Mouse (Mus musculus) spleen, adult 2 months (tissue): Measurements from ENCODE around the gene Lrrc8e.
"Not testable (repeated sequence)": the region's sequence is repeated elsewhere in the genome, so short reads cannot be mapped to it uniquely, and the experiment has no call there.

ENCODE experiments used
- CTCF ChIP-seq: fragments of 200-500 bp; IDR thresholded peaks from 2 replicates; pipeline ENCODE4 v1.5.1; 2011; ENCODE audit warnings: mild to moderate bottlenecking, inconsistent platforms; ENCODE audit not compliant: insufficient read depth, insufficient read length, insufficient replicate concordance; ENCODE audit errors: extremely low read depth
- POLR2A ChIP-seq: fragments of 200-500 bp; IDR thresholded peaks from 2 replicates; pipeline ENCODE4 v1.6.1; 2011; ENCODE audit warnings: low read depth, low read length, inconsistent platforms

- TF ChIP-seq POLR2A, CTCF: not testable (repeated sequence)
Measured at GRCm38 (mm10) chr8:4255471-4255870, 28.8 kb downstream of the Lrrc8e start.
